Mouse (Mus musculus) embryo, embryonic 10.5 days (tissue): ENCODE measurements at regions not wholly inside any gene's neighbourhood (a gene's known extent, or its start where the extent isn't known, plus 50 kb on each side); places are given as distances from the start of the nearest gene placed in this dataset.
A peak's percentile ranks its signal among the peaks of the same experiment; 100 is the strongest.

Experiments
- DNase-seq: peaks from one replicate; pipeline ENCODE4 v3.0.0-alpha.2; 2015; ENCODE audit warnings: low spot score

DNA sequence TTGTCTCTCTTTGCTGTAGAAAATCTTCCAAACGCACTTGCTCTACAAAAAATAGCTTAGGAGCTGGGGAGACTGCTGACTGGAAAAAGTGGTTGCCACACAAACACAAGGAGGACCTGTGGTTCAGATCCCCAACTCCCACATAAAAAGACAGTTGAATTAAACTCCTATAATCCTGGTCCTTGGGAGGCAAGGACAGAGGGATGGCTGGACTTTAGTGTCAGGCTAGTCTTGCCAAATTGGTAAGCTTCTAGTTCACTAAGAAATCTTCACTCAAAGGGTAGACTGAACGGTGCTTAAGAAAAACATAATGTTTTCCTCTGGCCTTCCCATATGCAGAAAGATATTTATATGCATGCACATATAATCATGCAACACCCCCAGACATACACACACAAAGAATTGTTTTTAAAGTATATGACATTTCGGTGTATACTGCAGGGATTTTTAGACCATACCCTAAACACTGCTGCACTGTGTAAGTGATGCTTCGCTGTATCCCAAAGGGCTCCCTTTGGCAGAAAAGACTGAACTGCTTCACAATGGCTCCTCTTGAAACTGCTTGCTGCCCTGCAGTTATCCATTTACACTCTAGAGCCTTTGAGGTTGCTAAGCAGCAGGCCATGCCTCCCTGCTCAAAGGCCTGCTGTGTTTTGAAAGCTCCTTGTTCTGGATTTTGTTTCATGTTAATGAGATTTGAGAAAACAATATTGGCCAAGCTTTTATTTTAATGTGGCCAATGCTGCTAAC is 1299.3 kb downstream of the Zfp704 start:
- peak; percentile 47 for DNase-seq

DNA sequence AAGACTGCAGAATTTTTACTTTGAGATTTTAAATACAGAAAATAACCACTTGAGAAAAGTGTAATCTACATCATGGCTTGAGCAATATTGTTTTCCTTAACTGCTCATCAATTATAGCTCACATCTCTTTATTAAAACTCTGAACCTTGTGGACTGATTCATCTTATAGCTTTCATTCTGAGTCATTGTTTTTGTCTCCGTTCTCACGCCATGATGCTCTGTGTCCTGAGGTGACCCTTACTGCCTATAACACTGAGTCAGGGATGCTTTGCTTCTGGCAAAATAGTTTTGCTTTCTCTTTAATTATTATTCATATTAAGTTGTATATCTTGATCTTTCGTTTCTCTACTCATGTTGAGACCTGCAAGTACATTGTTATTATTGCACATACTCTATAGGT is 1302.6 kb downstream of the Zfp704 start:
- no peak for DNase-seq

GRCm38 (mm10) chr3:8304784-8305183 is 1305.1 kb downstream of the Zfp704 start:
- DNase-seq: peak; percentile 12

DNA sequence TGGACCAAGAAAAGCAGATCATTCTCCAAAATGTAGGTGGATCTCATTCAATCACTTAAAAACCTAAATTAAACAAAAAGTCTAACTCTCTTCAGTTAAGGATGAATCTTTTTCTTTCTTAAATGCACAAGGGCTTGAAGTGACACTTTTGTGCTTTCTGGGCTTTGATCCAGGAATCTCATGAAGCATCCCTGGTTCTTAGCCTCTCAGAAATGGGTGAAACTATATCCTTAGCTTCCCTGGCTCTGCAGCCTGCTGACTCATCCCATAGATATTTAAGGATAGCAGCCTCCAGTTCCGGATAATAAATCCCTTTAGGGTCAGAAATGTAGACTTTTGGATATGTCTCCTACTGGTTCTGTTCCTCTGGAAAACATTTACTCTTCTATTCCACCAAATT is 1316.8 kb downstream of the Zfp704 start:
- DNase-seq: no peak

DNA sequence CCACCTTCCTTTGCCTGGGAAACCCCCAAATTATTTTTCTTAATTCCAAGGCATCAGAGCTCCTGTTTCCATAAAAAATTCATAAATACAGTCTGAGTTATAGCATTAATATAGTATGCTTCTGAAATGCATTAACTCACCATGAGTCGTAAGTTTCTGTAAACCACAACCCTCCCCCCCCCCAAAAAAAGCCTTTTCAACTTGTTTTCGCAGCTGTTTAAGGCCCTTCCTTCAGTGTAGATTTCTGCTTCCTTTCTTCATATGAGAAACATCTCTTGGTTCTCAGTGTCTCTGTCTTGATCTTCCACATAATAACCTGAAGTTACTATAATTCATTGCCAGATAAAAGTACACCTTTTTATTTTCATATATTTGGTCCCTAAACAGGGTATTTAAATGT is 1320.3 kb downstream of the Zfp704 start:
- DNase-seq: no peak

GRCm38 (mm10) chr3:8288437-8288836 is 1321.4 kb downstream of the Zfp704 start:
- DNase-seq: no peak

DNA sequence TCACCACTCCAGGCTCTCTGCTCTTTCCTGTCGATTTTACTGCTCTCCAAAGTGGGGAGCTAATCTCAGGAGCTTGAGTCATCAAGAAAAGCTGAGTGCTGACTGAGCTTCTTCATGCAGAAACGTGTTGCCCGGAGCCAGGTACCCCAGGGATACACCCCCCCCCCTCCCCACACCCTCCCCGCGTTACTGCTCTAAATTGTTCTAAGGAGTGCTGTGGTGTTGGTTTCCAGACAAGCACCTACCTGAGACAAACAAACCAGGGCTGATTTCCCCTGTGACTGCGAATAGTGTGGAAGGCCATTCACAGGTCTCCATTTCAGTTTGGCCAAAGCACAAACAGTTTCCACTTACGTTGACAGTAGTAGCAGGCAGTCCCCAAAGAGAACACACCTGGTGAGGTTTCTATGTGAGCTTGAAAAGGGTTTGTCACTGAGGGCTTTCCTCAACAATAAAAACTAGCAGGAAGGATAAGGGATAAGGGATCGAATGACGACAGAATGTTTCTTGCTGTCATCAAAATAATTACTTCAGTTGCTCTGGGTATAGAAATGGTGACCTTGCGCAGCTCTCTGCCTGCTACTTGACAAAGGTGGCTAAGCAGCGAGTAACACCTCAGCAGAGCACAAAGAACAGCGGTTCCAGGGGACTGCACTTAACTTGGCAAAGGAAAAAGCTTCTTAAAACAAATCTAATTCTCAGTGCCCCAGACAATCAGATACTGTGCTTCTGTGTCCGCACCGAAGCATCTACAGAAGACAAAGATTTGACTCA is 1325.0 kb downstream of the Zfp704 start:
- no peak for DNase-seq

GRCm38 (mm10) chr3:8282411-8282810 is 1327.5 kb downstream of the Zfp704 start:
- DNase-seq: no peak

- no peak for DNase-seq
These were observed 1333.2 kb downstream of the Zfp704 start for GRCm38 (mm10) chr3:8276661-8277060.

DNA sequence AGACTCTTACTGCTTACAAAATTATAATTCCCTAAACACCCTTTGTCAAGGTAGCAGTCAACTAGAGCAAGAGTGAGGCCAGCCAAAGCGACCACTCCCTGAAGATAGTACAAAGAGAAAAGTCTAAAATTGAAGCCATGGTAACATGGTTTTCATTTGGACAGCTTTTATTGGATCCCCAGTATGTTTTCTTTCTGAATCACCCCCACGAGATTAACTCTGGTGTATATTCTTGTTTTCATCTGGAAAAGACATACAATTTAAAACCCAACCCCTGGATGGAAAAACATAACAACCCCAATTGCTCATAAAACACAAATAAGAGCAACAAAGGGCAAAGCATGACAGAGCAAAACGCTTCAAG is 1339.0 kb downstream of the Zfp704 start:
- no peak for DNase-seq

- DNase-seq: no peak
These were observed 1339.6 kb downstream of the Zfp704 start for GRCm38 (mm10) chr3:8270009-8270934.

GRCm38 (mm10) chr3:8265783-8266182 is 1344.1 kb downstream of the Zfp704 start:
- no peak for DNase-seq

- peak; percentile 25 for DNase-seq
These were observed 1345.4 kb downstream of the Zfp704 start for GRCm38 (mm10) chr3:8264366-8265033.

GRCm38 (mm10) chr3:8257293-8257692 is 1352.6 kb downstream of the Zfp704 start:
- no peak for DNase-seq

DNA sequence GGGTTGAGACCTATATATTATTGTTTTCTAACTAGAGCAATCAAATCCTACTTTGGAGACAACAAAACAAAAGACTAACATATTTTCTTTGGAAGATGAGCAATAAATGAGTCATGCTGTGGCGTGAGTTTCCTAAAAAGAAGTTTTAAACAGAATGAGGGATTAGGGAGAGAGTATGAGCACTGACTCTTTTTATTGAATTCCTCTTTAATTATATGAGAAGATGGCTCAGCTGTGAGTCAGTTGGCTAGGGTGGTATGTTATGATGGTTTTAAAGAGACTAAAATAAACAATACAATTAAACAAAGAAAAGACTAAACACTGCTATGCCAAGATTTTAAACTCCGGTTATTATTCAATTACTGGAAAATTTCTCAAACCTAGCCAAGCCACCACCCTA is 1357.6 kb downstream of the Zfp704 start:
- DNase-seq: no peak

DNA sequence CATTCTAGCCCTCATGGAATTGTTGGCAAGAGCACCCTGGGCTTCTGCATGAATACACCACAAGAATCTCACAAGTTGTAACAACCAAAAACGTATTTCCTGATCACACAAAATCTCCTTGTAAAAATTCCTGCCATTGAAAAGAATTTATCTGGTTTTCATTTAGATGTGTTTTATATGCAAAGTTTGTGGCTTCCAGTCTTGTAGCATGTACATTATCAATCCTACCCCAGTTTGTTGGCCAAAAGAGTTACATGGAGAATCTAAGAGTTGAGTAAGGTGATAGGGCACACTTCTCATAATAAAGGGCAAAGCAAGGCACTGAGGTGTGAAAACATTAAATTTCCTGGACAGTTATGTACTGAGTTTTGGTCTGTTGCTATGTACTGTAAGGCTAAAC is 1361.0 kb downstream of the Zfp704 start:
- DNase-seq: no peak

DNA sequence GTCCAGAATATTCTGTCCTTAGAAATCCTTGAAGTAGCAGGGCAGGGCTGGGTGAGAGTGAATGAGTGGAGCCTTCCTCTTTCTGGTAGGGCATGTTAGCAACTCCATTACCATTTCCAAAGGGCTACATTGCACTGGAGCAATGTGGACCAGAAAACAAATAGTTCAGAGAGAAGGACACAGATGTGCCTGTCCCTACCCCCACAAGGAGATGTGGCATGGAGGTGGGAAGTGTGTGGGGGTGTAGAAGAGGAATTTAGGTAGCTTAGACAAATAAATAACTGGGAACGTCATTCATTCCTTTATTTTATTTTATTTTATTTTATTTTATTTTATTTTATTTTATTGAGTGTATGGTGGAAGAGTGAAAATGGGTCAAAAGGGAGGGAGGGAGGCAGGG is 1364.1 kb downstream of the Zfp704 start:
- DNase-seq: peak; percentile 18

DNA sequence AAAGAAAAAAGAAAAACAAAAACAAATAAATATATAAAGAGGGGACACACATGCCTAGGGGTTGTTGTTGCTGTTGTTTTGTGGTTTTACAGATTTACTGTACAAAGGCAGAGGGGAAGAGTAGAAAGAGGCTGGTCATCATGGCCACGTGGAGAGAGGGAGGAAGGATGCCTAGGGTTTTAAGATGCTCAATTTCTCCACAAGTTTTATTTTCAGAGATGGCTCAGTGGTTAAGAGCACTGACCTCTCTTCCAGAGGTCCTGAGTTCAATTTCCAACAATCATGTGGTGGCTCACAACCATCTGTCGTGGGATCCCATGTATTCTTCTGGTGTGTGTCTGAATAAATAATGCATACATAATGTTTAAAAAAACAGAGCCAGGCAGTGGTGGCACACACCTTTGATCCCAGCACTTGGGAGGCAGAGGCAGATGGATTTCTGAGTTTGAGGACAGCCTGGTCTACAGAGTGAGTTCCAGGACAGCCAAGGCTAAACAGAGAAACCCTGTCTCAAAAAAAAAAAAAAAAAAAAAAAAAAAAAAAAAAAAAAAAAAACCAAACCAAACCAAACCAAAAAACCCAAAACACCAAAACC is 1364.6 kb downstream of the Zfp704 start:
- DNase-seq: peak; percentile 83

GRCm38 (mm10) chr3:8244526-8245194 is 1365.2 kb downstream of the Zfp704 start:
- DNase-seq: peak; percentile 81

GRCm38 (mm10) chr3:8206623-8207404 is 1403.1 kb downstream of the Zfp704 start:
- peak; percentile 1 for DNase-seq
